In the genomic region with DNA sequence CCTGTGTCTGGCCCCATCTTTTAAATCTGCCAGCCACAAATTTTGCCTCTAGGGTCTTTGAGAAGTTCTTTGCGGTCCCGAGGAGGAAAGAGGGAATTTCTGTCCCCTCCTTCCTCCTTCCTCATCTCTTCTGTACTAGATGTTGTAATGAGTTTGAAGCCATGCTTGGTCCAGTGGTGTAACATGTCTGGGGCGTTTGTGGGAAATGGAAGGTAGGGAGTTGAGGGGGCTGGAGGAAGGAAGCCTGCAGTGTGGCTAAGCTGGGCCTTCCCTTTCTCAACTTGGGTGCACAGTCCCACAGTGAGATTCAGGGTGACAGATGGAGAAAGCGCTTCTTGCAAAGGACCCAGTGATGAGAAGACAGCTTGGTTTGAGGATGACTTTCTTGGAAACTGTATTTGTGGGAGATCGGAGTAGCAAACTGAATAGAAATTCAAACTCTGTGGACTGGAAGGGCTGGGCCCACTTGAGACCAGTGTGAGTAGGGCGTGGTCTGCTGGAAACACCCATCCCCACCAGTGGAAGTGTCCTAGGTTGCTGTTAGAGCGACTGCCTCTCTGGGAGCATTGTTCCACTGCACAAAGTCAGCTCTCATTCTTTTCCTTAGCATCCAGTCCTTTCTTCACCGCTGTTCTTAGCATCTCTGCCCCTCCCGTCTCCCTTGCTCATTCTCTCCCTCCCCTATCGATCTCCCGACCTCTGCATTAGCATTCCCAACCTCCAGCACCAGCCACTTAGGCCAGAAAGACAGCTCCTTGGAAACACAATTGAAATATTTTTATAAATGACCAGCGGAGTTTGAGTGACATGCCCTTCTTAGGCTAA, we compare ENCODE assay signal across 12 mouse cellular contexts.
A peak's percentile ranks its signal among the peaks of the same experiment; 100 is the strongest.
DNase-seq lines count a peak whose midpoint lies in the region; ATAC-seq lines count a peak whose summit lies in the region.
"Had no signal": no experiment of that assay in that cellular context is flagged by ENCODE, and none has a peak within 500 bp of the region (broad histone marks: within the 10 kb centered on the region; RNA-seq: fewer than 3 reads in every experiment).

No protein-coding gene starts in this region.

- DNase-seq in A20 (ENCODE audit: low read depth, low spot score) (peak; percentile 3), R1 (ENCODE audit: low read depth, low spot score) (peak; percentile 79)
- DNase-seq in midbrain, embryonic 11.5 days (ENCODE audit: low spot score, missing footprints): no peak
- no peak for DNase-seq in urinary bladder, postnatal 36 days (ENCODE audit: low spot score in 2 of 2)
- no peak for DNase-seq in adrenal gland, postnatal 10 days
- DNase-seq: cerebellum, adult 9-10 months; gastrocnemius, postnatal 25 days; lung, postnatal 10 days; thymus, adult 18-20 months had no signal

- H3K9ac ChIP-seq in forebrain, embryonic 16.5 days (replicated peaks; ENCODE audit: low read depth, low read length): no peak overlapping the region
- H3K9ac ChIP-seq in midbrain, embryonic 11.5 days (ENCODE audit: low read length): no peak overlapping the region
- no peak overlapping the region for H3K9ac ChIP-seq in heart, embryonic 12.5 days
- H3K9ac ChIP-seq: heart, embryonic 13.5 days had no signal

- H3K36me3 ChIP-seq in forebrain, embryonic 16.5 days (ENCODE audit: control insufficient read depth, insufficient read depth): no peaks in the 10 kb centered on the region
- no peaks in the 10 kb centered on the region for H3K36me3 ChIP-seq in midbrain, embryonic 11.5 days (ENCODE audit: control insufficient read depth, insufficient read depth, low read length)
- no peaks in the 10 kb centered on the region for H3K36me3 ChIP-seq in heart, embryonic 12.5 days
- H3K36me3 ChIP-seq: heart, embryonic 13.5 days had no signal

- H3K27me3 ChIP-seq in forebrain, embryonic 16.5 days (replicated peaks; ENCODE audit: control insufficient read depth, insufficient read depth, low read length): no peaks in the 10 kb centered on the region
- peaks cover 2% of the 10 kb centered on the region; the same call in 1 of the 2 replicates for H3K27me3 ChIP-seq in midbrain, embryonic 11.5 days (ENCODE audit: control insufficient read depth, insufficient read depth, low read length)
- H3K27me3 ChIP-seq in heart, embryonic 12.5 days (replicated peaks): peaks cover 17% of the 10 kb centered on the region

- H3K9me3 ChIP-seq in forebrain, embryonic 16.5 days (ENCODE audit: control insufficient read depth, low read length): no peaks in the 10 kb centered on the region
- H3K9me3 ChIP-seq in midbrain, embryonic 11.5 days (ENCODE audit: control insufficient read depth, low read length): no peaks in the 10 kb centered on the region
- no peaks in the 10 kb centered on the region for H3K9me3 ChIP-seq in heart, embryonic 12.5 days (replicated peaks)
- H3K9me3 ChIP-seq: heart, embryonic 13.5 days had no signal

- ATAC-seq in forebrain, embryonic 16.5 days: peak; percentile 38
- ATAC-seq in midbrain, embryonic 11.5 days (ENCODE audit: low FRiP score): peak; percentile 38; the same call in 1 of the 2 replicates
- no peak for ATAC-seq in heart, embryonic 12.5 days (ENCODE audit: insufficient number of reproducible peaks, low FRiP score)

- H3K4me3 ChIP-seq in forebrain, embryonic 16.5 days (replicated peaks; ENCODE audit: low read length): no peak overlapping the region
- no peak overlapping the region for H3K4me3 ChIP-seq in midbrain, embryonic 11.5 days (ENCODE audit: low read depth, low read length)
- H3K4me3 ChIP-seq in heart, embryonic 12.5 days: no peak overlapping the region
- H3K4me3 ChIP-seq: heart, embryonic 13.5 days had no signal

- H3K4me2 ChIP-seq in forebrain, embryonic 16.5 days (ENCODE audit: low read length): peak overlapping the region; percentile 20
- H3K4me2 ChIP-seq in midbrain, embryonic 11.5 days: peak overlapping the region; percentile 25; the same call in 1 of the 2 replicates
- no peak overlapping the region for H3K4me2 ChIP-seq in heart, embryonic 12.5 days
- H3K4me2 ChIP-seq: heart, embryonic 13.5 days had no signal

- peak overlapping the region; percentile 70 for H3K27ac ChIP-seq in forebrain, embryonic 16.5 days (ENCODE audit: low read length)
- H3K27ac ChIP-seq in midbrain, embryonic 11.5 days (ENCODE audit: low read depth, low read length): peak overlapping the region; percentile 37
- H3K27ac ChIP-seq in heart, embryonic 12.5 days (ENCODE audit: poor library complexity, severe bottlenecking): no peak overlapping the region
- H3K27ac ChIP-seq: heart, embryonic 13.5 days had no signal

- peaks cover 18% of the 10 kb centered on the region for H3K4me1 ChIP-seq in forebrain, embryonic 16.5 days (replicated peaks; ENCODE audit: control insufficient read depth, insufficient read depth, low read length)
- peaks cover 42% of the 10 kb centered on the region for H3K4me1 ChIP-seq in midbrain, embryonic 11.5 days (ENCODE audit: control insufficient read depth, insufficient read depth, low read length)
- peaks cover 9% of the 10 kb centered on the region for H3K4me1 ChIP-seq in heart, embryonic 12.5 days (replicated peaks)

- WGBS in forebrain, embryonic 16.5 days: 38% methylated on average over 12 of the region's 12 CpGs
- WGBS in midbrain, embryonic 11.5 days: 42% methylated on average over 12 of the region's 12 CpGs
- WGBS in heart, embryonic 12.5 days: 64% methylated on average over 12 of the region's 12 CpGs

Comparison
In these comparisons a context has a peak if more than half of its experiments do, and no peak if none do; other contexts are left out.
1. DNase-seq: peak in A20 (single experiment) and R1 (single experiment); none in midbrain, embryonic 11.5 days (single experiment), urinary bladder, postnatal 36 days (0 of 2) and adrenal gland, postnatal 10 days (single experiment).